Mouse (Mus musculus): ENCODE results near the gene Fmnl2. TPM values are rescaled to one million over a fixed set of nuclear protein-coding genes. Genes with fewer than 3 reads are reported as not detected.
A peak's percentile ranks its signal among the peaks of the same experiment; 100 is the strongest.

Fmnl2 gene
- polyA plus RNA-seq, 1 experiment: not detected

DNA sequence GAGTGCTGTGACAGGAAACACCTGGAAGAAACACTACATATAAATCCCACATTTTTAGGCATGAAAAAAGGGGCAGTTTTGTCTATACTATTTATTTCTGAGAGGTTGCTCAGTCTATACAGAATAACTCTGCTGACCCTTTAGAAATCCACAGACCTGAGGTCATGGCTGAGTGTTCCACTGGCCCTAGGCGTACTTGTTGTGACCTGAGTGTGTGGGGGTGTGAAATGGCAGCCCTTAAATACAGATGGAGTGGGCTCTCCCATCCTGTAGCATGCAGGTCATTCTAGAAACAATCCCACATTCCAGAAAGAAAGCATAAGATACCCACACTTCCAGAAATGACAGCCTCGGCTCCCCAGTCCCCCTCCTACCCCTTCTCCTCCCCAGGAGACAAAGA lies 180.6 kb downstream of the Fmnl2 start:
- no peaks in the 10 kb centered on the region for H3K9me3 ChIP-seq
- H3K36me3 ChIP-seq (replicated peaks; ENCODE audit: low read length): no peaks in the 10 kb centered on the region
- TF ChIP-seq GATA1 (IDR thresholded peaks at IDR 0.05; ENCODE audit: borderline replicate concordance, low read length) (no peak), FLI1 (IDR thresholded peaks at IDR 0.05; ENCODE audit: low read length) (no peak)
- no peaks in the 10 kb centered on the region for H3K27me3 ChIP-seq (replicated peaks)
- H3K4me1 ChIP-seq: no peaks in the 10 kb centered on the region
- H3K4me3 ChIP-seq (replicated peaks): no peak overlapping the region

GRCm38 (mm10) chr2:53038737-53039136 lies 181.1 kb downstream of the Fmnl2 start:
- no peak overlapping the region for H3K4me3 ChIP-seq (replicated peaks)
- TF ChIP-seq GATA1 (IDR thresholded peaks at IDR 0.05; ENCODE audit: borderline replicate concordance, low read length) (no peak), FLI1 (IDR thresholded peaks at IDR 0.05; ENCODE audit: low read length) (no peak)
- H3K36me3 ChIP-seq (replicated peaks; ENCODE audit: low read length): no peaks in the 10 kb centered on the region
- H3K4me1 ChIP-seq: no peaks in the 10 kb centered on the region
- no peaks in the 10 kb centered on the region for H3K9me3 ChIP-seq
- no peaks in the 10 kb centered on the region for H3K27me3 ChIP-seq (replicated peaks)

- Histone ChIP-seq H3K9me3 (no peaks in the 10 kb centered on the region), H3K4me3 (replicated peaks) (no peak overlapping the region), H3K4me1 (peaks cover 7% of the 10 kb centered on the region), H3K27me3 (replicated peaks) (peaks cover 2% of the 10 kb centered on the region), H3K36me3 (replicated peaks; ENCODE audit: low read length) (no peaks in the 10 kb centered on the region)
- TF ChIP-seq FLI1 (IDR thresholded peaks at IDR 0.05; ENCODE audit: low read length): no peak
- TF ChIP-seq GATA1 (IDR thresholded peaks at IDR 0.05; ENCODE audit: borderline replicate concordance, low read length): no peak
Measured at GRCm38 (mm10) chr2:53047031-53047430, 189.4 kb downstream of the Fmnl2 start.

- Histone ChIP-seq H3K27me3 (replicated peaks) (peaks cover 2% of the 10 kb centered on the region), H3K4me1 (peaks cover 7% of the 10 kb centered on the region), H3K36me3 (replicated peaks; ENCODE audit: low read length) (no peaks in the 10 kb centered on the region), H3K4me3 (replicated peaks) (no peak overlapping the region), H3K9me3 (no peaks in the 10 kb centered on the region)
- no peak for TF ChIP-seq GATA1 (IDR thresholded peaks at IDR 0.05; ENCODE audit: borderline replicate concordance, low read length)
- TF ChIP-seq FLI1 (IDR thresholded peaks at IDR 0.05; ENCODE audit: low read length): no peak
Measured at GRCm38 (mm10) chr2:53047749-53048387, 190.2 kb downstream of the Fmnl2 start.

- H3K9me3 ChIP-seq: no peaks in the 10 kb centered on the region
- H3K27me3 ChIP-seq (replicated peaks): peaks cover 2% of the 10 kb centered on the region
- TF ChIP-seq GATA1 (IDR thresholded peaks at IDR 0.05; ENCODE audit: borderline replicate concordance, low read length) (no peak), FLI1 (IDR thresholded peaks at IDR 0.05; ENCODE audit: low read length) (no peak)
- H3K4me1 ChIP-seq: peaks cover 7% of the 10 kb centered on the region
- no peaks in the 10 kb centered on the region for H3K36me3 ChIP-seq (replicated peaks; ENCODE audit: low read length)
- H3K4me3 ChIP-seq (replicated peaks): no peak overlapping the region
Measured at GRCm38 (mm10) chr2:53050376-53050775, 192.7 kb downstream of the Fmnl2 start.

- H3K4me3 ChIP-seq (replicated peaks): peak overlapping the region; percentile 54
- peaks cover 2% of the 10 kb centered on the region for H3K27me3 ChIP-seq (replicated peaks)
- TF ChIP-seq FLI1 (IDR thresholded peaks at IDR 0.05; ENCODE audit: low read length): no peak
- TF ChIP-seq GATA1 (IDR thresholded peaks at IDR 0.05; ENCODE audit: borderline replicate concordance, low read length): no peak
- no peaks in the 10 kb centered on the region for H3K9me3 ChIP-seq
- no peaks in the 10 kb centered on the region for H3K36me3 ChIP-seq (replicated peaks; ENCODE audit: low read length)
- peaks cover 7% of the 10 kb centered on the region for H3K4me1 ChIP-seq
Measured at GRCm38 (mm10) chr2:53051502-53051901, 193.8 kb downstream of the Fmnl2 start.

DNA sequence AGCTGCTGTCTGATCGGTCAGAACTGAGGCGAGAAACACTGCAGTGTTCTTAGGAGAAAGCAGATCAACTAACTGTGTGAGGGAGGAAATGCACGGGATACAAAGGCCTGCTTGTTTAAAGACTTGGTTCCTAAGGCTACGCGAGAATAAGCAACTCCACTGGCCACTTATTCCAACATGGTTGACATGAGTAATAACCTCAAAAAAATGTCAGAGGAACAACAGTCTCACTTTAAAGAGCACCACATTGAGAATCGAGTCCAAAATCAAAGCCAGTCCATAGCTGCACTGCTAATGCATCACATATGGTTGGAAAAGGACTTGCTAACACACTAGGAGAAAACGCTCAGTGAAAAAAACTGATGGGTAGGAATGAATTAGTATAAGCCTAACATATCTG lies 196.1 kb downstream of the Fmnl2 start:
- peaks cover 2% of the 10 kb centered on the region for H3K27me3 ChIP-seq (replicated peaks)
- no peak for TF ChIP-seq GATA1 (IDR thresholded peaks at IDR 0.05; ENCODE audit: borderline replicate concordance, low read length)
- no peak for TF ChIP-seq FLI1 (IDR thresholded peaks at IDR 0.05; ENCODE audit: low read length)
- peaks cover 7% of the 10 kb centered on the region for H3K4me1 ChIP-seq
- H3K4me3 ChIP-seq (replicated peaks): no peak overlapping the region
- H3K36me3 ChIP-seq (replicated peaks; ENCODE audit: low read length): no peaks in the 10 kb centered on the region
- no peaks in the 10 kb centered on the region for H3K9me3 ChIP-seq

DNA sequence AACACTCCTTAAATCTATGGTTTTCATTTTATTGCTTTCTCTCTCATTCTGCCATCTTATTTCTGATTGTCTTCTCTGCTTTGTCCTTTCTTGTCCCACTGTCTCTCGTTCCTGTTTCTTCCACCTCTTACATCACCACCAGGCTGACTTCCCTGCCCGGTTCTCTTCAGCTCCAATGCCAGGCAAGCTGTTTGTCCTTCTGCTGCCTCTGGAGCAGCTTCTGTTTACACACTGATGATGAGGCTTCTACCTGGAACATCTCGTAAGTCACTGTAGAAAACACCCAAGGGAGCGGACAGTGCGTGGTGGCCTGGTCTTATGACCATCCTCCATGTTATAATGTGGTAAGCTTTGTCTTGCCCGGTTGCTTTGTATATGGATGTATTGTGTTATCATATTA lies 198.9 kb downstream of the Fmnl2 start:
- Histone ChIP-seq H3K27me3 (replicated peaks) (peaks cover under 1% of the 10 kb centered on the region), H3K36me3 (replicated peaks; ENCODE audit: low read length) (no peaks in the 10 kb centered on the region), H3K4me3 (replicated peaks) (no peak overlapping the region), H3K9me3 (no peaks in the 10 kb centered on the region), H3K4me1 (peaks cover 2% of the 10 kb centered on the region)
- TF ChIP-seq FLI1 (IDR thresholded peaks at IDR 0.05; ENCODE audit: low read length): no peak
- no peak for TF ChIP-seq GATA1 (IDR thresholded peaks at IDR 0.05; ENCODE audit: borderline replicate concordance, low read length)

- no peaks in the 10 kb centered on the region for H3K27me3 ChIP-seq (replicated peaks)
- no peaks in the 10 kb centered on the region for H3K9me3 ChIP-seq
- no peaks in the 10 kb centered on the region for H3K36me3 ChIP-seq (replicated peaks; ENCODE audit: low read length)
- TF ChIP-seq FLI1 (IDR thresholded peaks at IDR 0.05; ENCODE audit: low read length): no peak
- no peak for TF ChIP-seq GATA1 (IDR thresholded peaks at IDR 0.05; ENCODE audit: borderline replicate concordance, low read length)
- H3K4me1 ChIP-seq: no peaks in the 10 kb centered on the region
- H3K4me3 ChIP-seq (replicated peaks): no peak overlapping the region
Measured at GRCm38 (mm10) chr2:53057291-53057690, 199.6 kb downstream of the Fmnl2 start.

DNA sequence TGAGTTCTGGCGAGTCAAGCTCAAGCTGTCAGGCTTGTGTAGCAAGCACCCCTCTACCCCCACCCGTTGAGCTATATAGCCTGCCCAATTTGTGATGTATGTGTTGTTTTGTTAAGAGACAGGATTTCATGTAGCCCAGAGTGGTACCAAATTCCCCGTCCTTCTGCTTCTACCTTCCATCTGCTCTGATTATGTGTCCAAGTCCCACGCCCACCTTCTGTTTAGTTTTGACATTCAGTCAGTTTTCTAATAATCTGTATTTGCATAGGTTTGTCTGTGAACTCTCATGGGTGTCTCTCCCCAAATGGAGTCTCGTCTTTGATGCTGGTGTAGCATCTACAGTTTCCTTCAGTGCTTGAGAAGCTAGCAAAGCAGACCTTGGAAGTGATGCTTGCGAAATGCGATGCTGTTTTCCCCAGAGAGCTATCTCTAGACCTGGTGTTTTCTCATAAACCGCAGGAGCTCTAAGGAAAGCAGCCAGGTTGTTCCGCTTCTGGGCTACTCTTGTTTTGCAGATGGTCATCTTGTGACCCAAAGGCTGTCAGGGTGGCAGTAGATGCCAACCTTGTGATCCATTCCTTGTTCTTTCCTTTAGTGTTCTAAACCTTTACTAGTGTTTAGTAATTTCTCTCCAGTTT lies 203.8 kb downstream of the Fmnl2 start:
- Histone ChIP-seq H3K27me3 (replicated peaks) (no peaks in the 10 kb centered on the region), H3K9me3 (no peaks in the 10 kb centered on the region), H3K4me3 (replicated peaks) (no peak overlapping the region), H3K4me1 (no peaks in the 10 kb centered on the region), H3K36me3 (replicated peaks; ENCODE audit: low read length) (no peaks in the 10 kb centered on the region)
- no peak for TF ChIP-seq FLI1 (IDR thresholded peaks at IDR 0.05; ENCODE audit: low read length)
- TF ChIP-seq GATA1 (IDR thresholded peaks at IDR 0.05; ENCODE audit: borderline replicate concordance, low read length): no peak
